Mouse (Mus musculus): ENCODE results near the gene Gm16223.

- TF ChIP-seq E2F4 (IDR thresholded peaks at IDR 0.05; ENCODE audit: insufficient read depth) (no peak), TCF12 (IDR thresholded peaks at IDR 0.05; ENCODE audit: insufficient read depth, poor library complexity, severe bottlenecking) (no peak), MAX (IDR thresholded peaks at IDR 0.05; ENCODE audit: low read depth) (no peak), POLR2A (IDR thresholded peaks at IDR 0.05; ENCODE audit: insufficient read length, low read depth) (no peak), USF1 (IDR thresholded peaks at IDR 0.05; ENCODE audit: low read depth) (no peak), TCF3 (IDR thresholded peaks at IDR 0.05; ENCODE audit: insufficient read length, low read depth) (no peak), POLR2AphosphoS2 (IDR thresholded peaks at IDR 0.05; ENCODE audit: insufficient read length, low read depth) (no peak), REST (IDR thresholded peaks at IDR 0.05; ENCODE audit: insufficient read depth, insufficient read length) (no peak), MYOG (IDR thresholded peaks at IDR 0.05; ENCODE audit: control insufficient read depth in 1 of 3, insufficient read depth in 1 of 3, insufficient read length in 2 of 3, low read depth in 2 of 3) (no peak), MYOD1 (IDR thresholded peaks at IDR 0.05; ENCODE audit: control insufficient read depth in 1 of 3, insufficient read length in 2 of 3, low read depth in 2 of 3) (no peak)
These were observed 182.6 kb downstream of the Gm16223 start for GRCm38 (mm10) chr5:42250376-42250775.
